Mouse (Mus musculus): ENCODE data around the gene Ing3.

The Ing3 gene

GRCm38 (mm10) chr6:21993070-21993469 is 43.7 kb downstream of the Ing3 start:
- no peak for DNase-seq

GRCm38 (mm10) chr6:21998131-21998530 is 48.8 kb downstream of the Ing3 start:
- DNase-seq: no peak

- peak; percentile 37 for DNase-seq
Measured at GRCm38 (mm10) chr6:21999025-21999424, 49.7 kb downstream of the Ing3 start.

- no peak for DNase-seq
Measured at GRCm38 (mm10) chr6:22000086-22000485, 50.7 kb downstream of the Ing3 start.

- DNase-seq: no peak
Measured at GRCm38 (mm10) chr6:22000881-22001280, 51.5 kb downstream of the Ing3 start.

GRCm38 (mm10) chr6:22001284-22001916 is 52.0 kb downstream of the Ing3 start:
- DNase-seq: peak; percentile 61

- DNase-seq: no peak
Measured at GRCm38 (mm10) chr6:22002521-22003199, 53.3 kb downstream of the Ing3 start.

- no peak for DNase-seq
Measured at GRCm38 (mm10) chr6:22003200-22003587, 53.8 kb downstream of the Ing3 start.

- DNase-seq: no peak
Measured at GRCm38 (mm10) chr6:22003959-22004543, 54.7 kb downstream of the Ing3 start.

- no peak for DNase-seq
Measured at GRCm38 (mm10) chr6:22008346-22008745, 59.0 kb downstream of the Ing3 start.

GRCm38 (mm10) chr6:22010258-22010657 is 60.9 kb downstream of the Ing3 start:
- DNase-seq: no peak

- DNase-seq: no peak
Measured at GRCm38 (mm10) chr6:22010761-22011281, 61.5 kb downstream of the Ing3 start.

- DNase-seq: no peak
Measured at GRCm38 (mm10) chr6:22011546-22011945, 62.2 kb downstream of the Ing3 start.

GRCm38 (mm10) chr6:22012099-22012498 is 62.7 kb downstream of the Ing3 start:
- DNase-seq: peak; percentile 30

- DNase-seq: no peak
Measured at GRCm38 (mm10) chr6:22012501-22012900, 63.1 kb downstream of the Ing3 start.

GRCm38 (mm10) chr6:22013394-22013793 is 64.0 kb downstream of the Ing3 start:
- DNase-seq: no peak

GRCm38 (mm10) chr6:22014291-22014911 is 65.0 kb downstream of the Ing3 start:
- DNase-seq: no peak

- no peak for DNase-seq
Measured at GRCm38 (mm10) chr6:22017631-22018030, 68.3 kb downstream of the Ing3 start.

GRCm38 (mm10) chr6:22018768-22019445 is 69.5 kb downstream of the Ing3 start:
- DNase-seq: no peak

- peak; percentile 23 for DNase-seq
Measured at GRCm38 (mm10) chr6:22019637-22020036, 70.3 kb downstream of the Ing3 start.

GRCm38 (mm10) chr6:22020696-22021095 is 71.3 kb downstream of the Ing3 start:
- DNase-seq: no peak

- no peak for DNase-seq
Measured at GRCm38 (mm10) chr6:22021315-22021714, 71.9 kb downstream of the Ing3 start.

GRCm38 (mm10) chr6:22024168-22024567 is 74.8 kb downstream of the Ing3 start:
- DNase-seq: no peak

Measured in kidney, adult 9 months (tissue).